Mouse (Mus musculus): Measurements from ENCODE around the gene Exoc1. TPM values are rescaled to one million over a fixed set of nuclear protein-coding genes. Genes with fewer than 3 reads are reported as not detected.

Gene Exoc1
- total RNA-seq, 2 experiments from 2014 or later = 27.0 to 45.6 TPM

DNA sequence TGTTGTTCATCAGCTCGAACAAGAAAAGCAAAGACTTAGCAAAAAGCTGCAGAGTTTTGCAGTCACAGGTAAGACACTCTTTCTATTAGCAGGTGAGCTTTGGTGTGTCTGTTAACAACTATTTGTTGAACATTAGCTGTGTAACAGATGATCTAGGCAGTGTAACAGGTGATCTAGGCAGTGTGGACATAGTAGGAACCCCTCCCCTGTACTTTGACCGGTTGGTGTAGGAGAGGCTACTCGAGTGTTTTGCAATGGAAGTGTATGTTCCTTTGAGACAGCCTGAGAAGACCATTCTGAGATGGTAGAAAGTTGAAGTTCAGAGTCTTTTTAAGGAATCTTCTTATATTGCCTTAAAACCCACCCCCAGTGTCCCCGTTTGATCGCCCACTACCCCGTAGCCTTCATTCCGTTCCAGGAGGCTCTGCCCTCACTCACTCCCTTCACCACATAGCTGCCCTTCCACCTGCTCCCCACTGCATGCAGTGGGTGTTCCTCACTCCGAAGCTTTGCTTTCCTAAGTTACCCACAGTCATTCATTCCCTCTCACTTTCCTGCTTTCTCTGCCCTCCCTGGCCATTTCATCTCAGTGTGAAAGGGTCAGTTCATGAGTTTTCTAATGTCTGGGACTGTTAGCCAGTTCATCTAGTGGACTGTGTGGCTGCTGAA, 80.7 kb downstream of the Exoc1 start:
- DNase-seq = no peak

DNA sequence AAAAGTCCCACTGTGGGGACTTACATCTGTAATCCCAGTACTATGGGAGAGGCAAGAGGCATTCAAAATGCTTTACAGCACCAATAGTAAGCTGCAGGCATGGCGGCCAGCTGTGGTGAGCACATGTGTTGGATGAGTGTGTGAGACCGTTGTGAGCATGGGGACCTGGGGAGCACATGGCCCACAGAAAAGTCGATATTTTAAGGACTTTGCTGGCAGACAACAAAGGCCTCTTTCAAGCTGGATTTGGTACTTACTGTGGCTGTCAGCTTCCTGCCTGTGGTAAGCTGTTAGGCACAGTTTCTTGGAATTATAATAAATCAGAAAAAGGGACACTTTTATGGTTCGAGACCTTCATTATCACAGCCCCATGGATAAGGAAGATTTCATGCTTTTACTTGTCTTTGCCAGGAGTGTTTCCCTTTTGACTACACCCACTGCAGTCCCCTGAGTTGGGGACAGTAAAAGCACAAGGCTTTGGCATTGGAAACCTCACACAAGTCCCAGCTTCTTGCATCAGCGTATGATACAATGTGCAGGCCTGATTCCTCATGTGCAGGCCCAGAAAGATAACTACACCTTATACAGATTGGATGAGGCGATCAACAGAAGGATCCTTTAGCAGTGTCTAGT, 83.9 kb downstream of the Exoc1 start:
- no peak for DNase-seq

DNA sequence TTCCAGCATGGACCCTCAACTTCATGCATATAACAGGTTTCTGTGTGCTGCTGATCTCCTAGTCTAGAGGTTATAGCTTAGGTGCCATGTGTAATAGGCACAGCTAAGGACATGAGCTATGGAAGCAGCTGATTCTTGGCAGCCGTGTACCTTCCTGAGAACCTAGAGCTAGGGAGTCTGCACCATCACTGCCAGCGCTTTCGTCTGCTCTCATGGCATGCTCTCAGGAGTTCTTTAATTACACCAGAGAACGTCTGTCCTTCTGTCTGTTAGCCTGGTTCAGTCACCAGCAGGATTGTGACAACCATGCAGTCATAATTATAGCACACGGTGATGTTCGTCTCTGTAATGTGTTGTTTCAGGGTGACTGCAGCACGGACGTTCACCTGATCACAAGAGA, 86.2 kb downstream of the Exoc1 start:
- DNase-seq = no peak

DNA sequence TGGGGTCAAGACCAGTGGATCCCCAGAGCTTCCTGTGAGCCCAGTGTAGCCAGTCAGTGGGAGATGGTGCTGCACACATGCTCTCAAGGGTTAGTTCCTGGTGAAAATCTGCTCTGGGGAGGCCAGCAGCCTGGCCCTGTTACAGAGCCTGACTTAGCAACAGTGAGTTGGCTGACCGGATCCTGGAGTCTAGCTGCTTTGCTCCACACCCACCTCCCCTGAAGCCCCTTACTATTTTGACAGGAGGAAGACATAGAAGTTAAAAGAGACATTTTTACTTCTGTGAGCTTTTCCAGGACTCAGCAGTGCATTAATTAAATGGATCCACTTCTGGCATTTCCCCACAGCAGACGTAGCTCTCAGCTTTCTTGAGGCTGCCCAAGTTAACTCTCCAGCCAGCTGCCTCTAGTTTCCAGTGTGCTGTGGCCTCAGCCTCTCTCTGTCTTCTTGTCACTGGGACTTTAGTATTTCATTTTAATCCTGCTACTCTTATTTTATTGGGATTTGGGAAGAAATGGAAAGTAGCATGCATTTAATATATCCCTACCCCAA, 87.2 kb downstream of the Exoc1 start:
- no peak for DNase-seq

DNA sequence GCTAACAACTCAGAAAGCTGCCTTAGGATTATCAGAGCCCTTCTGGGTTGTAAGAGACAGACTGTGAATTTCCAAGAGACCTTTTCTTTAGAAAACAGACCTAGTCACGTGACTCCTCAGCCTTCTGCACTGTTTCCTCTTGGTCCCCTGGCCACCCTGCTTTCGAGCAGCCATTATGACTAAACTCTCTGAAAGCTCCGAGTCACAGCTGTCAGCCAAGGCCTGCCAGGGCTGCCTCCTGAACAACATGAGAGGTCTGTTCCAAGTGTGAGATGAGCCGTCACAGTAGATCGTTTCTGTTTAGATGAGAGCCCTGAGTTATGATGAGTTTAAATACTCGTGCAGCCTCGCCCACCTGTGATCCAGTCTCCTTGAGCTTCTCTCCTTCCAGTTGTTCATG, 89.6 kb downstream of the Exoc1 start:
- no peak for DNase-seq

Other genes starting within 250 kb of the Exoc1 start
- gene Clock, start 224.5 kb upstream of the Exoc1 start, total RNA-seq (2021) = 10 to 100 TPM; 35.7 to 36.8 TPM
- not detected for gene Pdcl2, start 198.2 kb upstream of the Exoc1 start, total RNA-seq (2021)
- gene Nmu, start 165.5 kb upstream of the Exoc1 start, total RNA-seq (2021) = not detected
- not detected for gene Gm7271, start 45.3 kb upstream of the Exoc1 start, total RNA-seq (2021)
- 1 to 10 TPM; 5.7 to 6.8 TPM for gene Cep135, start 59.4 kb downstream of the Exoc1 start, total RNA-seq (2021)
- gene C530008M17Rik, start 127.2 kb downstream of the Exoc1 start, total RNA-seq (2021) = 10 to 100 TPM in 1 of 2 experiments, 1 to 10 TPM in 1; 7.5 to 10.4 TPM

Measured in adrenal gland, postnatal 10 days (tissue).